Mouse (Mus musculus) bone marrow, adult 2 months (tissue): Measurements from ENCODE around the gene Clk4.

Experiments used
- CTCF ChIP-seq: fragments of 200-500 bp; IDR thresholded peaks from 2 replicates; pipeline ENCODE4 v1.5.1; 2011; ENCODE audit warnings: low read length, control low read depth; ENCODE audit not compliant: control insufficient read depth, insufficient read depth
- POLR2A ChIP-seq: fragments of 200-500 bp; IDR thresholded peaks from 2 replicates; pipeline ENCODE4 v1.6.1; 2011; ENCODE audit warnings: low read depth, mild to moderate bottlenecking, control low read depth, low read length, borderline replicate concordance; ENCODE audit not compliant: control insufficient read depth

GRCm38 (mm10) chr11:51227104-51227503, 34.4 kb upstream of the Clk4 start:
- TF ChIP-seq CTCF (no peak), POLR2A (no peak)
